9 mouse cellular contexts compared by ENCODE assay signal in genomic region chr15:79099456-79099855, GRCm38 (mm10). TPM values are rescaled to one million over a fixed set of nuclear protein-coding genes. Genes with fewer than 3 reads are reported as not detected.
DNase-seq lines count a peak whose midpoint lies in the region; ATAC-seq and TF ChIP-seq lines count a peak whose summit lies in the region.
"Had no signal": no experiment of that assay in that cellular context is flagged by ENCODE, and none has a peak within 500 bp of the region (broad histone marks: within the 10 kb centered on the region; RNA-seq: fewer than 3 reads in every experiment).

No protein-coding gene starts in this region.

- no peak for DNase-seq in gastrocnemius, adult 2 months
- DNase-seq in gastrocnemius, adult 18-20 months (ENCODE audit: low spot score) = no peak
- peak; percentile 61 for DNase-seq in kidney, adult 11 months
- no peak for DNase-seq in left cerebral cortex, adult 9 months (ENCODE audit: low spot score in 2 of 2)
- no peak for DNase-seq in embryo, embryonic 11 days
- DNase-seq: left cerebral cortex, postnatal 4 days had no signal

- H3K36me3 ChIP-seq in limb, embryonic 13.5 days = peaks cover 19% of the 10 kb centered on the region
- peaks cover 22% of the 10 kb centered on the region for H3K36me3 ChIP-seq in midbrain, embryonic 13.5 days

- no peak overlapping the region for H3K4me3 ChIP-seq in gastrocnemius, adult 2 months
- H3K4me3 ChIP-seq in cortical plate, adult 2 months (ENCODE audit: insufficient read depth, low read length) = no peak overlapping the region
- no peak overlapping the region for H3K4me3 ChIP-seq in limb, embryonic 13.5 days
- no peak overlapping the region for H3K4me3 ChIP-seq in midbrain, embryonic 13.5 days (replicated peaks)

- ATAC-seq in limb, embryonic 13.5 days (ENCODE audit: low FRiP score, low read depth) = no peak
- no peak for ATAC-seq in midbrain, embryonic 13.5 days

- peak overlapping the region; percentile 83 for H3K27ac ChIP-seq in gastrocnemius, adult 2 months
- peak overlapping the region; percentile 18; the same call in 1 of the 2 replicates for H3K27ac ChIP-seq in cortical plate, adult 2 months (ENCODE audit: insufficient read depth, low read length)
- H3K27ac ChIP-seq in limb, embryonic 13.5 days = peak overlapping the region; percentile 39; the same call in 1 of the 2 replicates
- no peak overlapping the region for H3K27ac ChIP-seq in midbrain, embryonic 13.5 days

- no peak overlapping the region for H3K4me2 ChIP-seq in limb, embryonic 13.5 days (replicated peaks)
- no peak overlapping the region for H3K4me2 ChIP-seq in midbrain, embryonic 13.5 days (replicated peaks)

- H3K27me3 ChIP-seq in limb, embryonic 13.5 days = no peaks in the 10 kb centered on the region
- H3K27me3 ChIP-seq in midbrain, embryonic 13.5 days = no peaks in the 10 kb centered on the region

- H3K4me1 ChIP-seq in cortical plate, adult 2 months (ENCODE audit: control insufficient read depth, insufficient read depth, low read length) = peaks cover 3% of the 10 kb centered on the region
- H3K4me1 ChIP-seq in limb, embryonic 13.5 days = peaks cover 44% of the 10 kb centered on the region
- H3K4me1 ChIP-seq in midbrain, embryonic 13.5 days (replicated peaks) = no peaks in the 10 kb centered on the region

- 69% methylated on average over 4 of the region's 4 CpGs for WGBS in limb, embryonic 13.5 days
- WGBS in midbrain, embryonic 13.5 days = 72% methylated on average over 4 of the region's 4 CpGs

- no peaks in the 10 kb centered on the region for H3K9me3 ChIP-seq in limb, embryonic 13.5 days
- no peaks in the 10 kb centered on the region for H3K9me3 ChIP-seq in midbrain, embryonic 13.5 days

- no peak for TF ChIP-seq POLR2A in cortical plate, adult 2 months (IDR thresholded peaks at IDR 0.05; ENCODE audit: extremely low read depth, insufficient read depth, low read length)

- TF ChIP-seq CTCF in gastrocnemius, adult 2 months (IDR thresholded peaks at IDR 0.05) = no peak
- TF ChIP-seq CTCF in cortical plate, adult 2 months (IDR thresholded peaks at IDR 0.05; ENCODE audit: extremely low read depth, insufficient read depth, low read length) = no peak

- intact Hi-C loops in gastrocnemius, adult 2 months (cut with DNase I) = no loop called here

- no peak overlapping the region for H3K9ac ChIP-seq in limb, embryonic 13.5 days
- no peak overlapping the region for H3K9ac ChIP-seq in midbrain, embryonic 13.5 days (replicated peaks)

RNA-seq across cellular contexts. Expression of gene Micall1, which starts 9.2 kb away (rescaled TPM):
- total RNA-seq in gastrocnemius, adult 2 months (2021) = 10 to 100 TPM; 11.2 to 14.5 TPM
- 10 to 100 TPM; 10.3 to 10.8 TPM for total RNA-seq in gastrocnemius, adult 18-20 months (2021)
- polyA plus RNA-seq in cortical plate, adult 2 months (2012; rRNA removed) = 25.0 and 27.6 TPM in 2 replicates
- 8.9 and 10.6 TPM in 2 replicates for polyA plus RNA-seq in limb, embryonic 13.5 days (2015; fragmentation: Nextera tagmentation; extraction: Ambion mirVana)
- polyA plus RNA-seq in midbrain, embryonic 13.5 days (2015; fragmentation: Nextera tagmentation; extraction: Ambion mirVana) = 8.6 and 9.5 TPM in 2 replicates

RNA-seq across cellular contexts. Expression of gene Eif3l, which starts 24.5 kb away (rescaled TPM):
- total RNA-seq in gastrocnemius, adult 2 months (2021) = 10 to 100 TPM; 53.6 to 54.0 TPM
- total RNA-seq in gastrocnemius, adult 18-20 months (2021) = 10 to 100 TPM; 52.6 to 54.1 TPM
- 86.8 and 93.0 TPM in 2 replicates for polyA plus RNA-seq in cortical plate, adult 2 months (2012; rRNA removed)
- 221 and 229 TPM in 2 replicates for polyA plus RNA-seq in limb, embryonic 13.5 days (2015; fragmentation: Nextera tagmentation; extraction: Ambion mirVana)
- polyA plus RNA-seq in midbrain, embryonic 13.5 days (2015; fragmentation: Nextera tagmentation; extraction: Ambion mirVana) = 180 and 186 TPM in 2 replicates

RNA-seq across cellular contexts. Expression of gene Ankrd54, which starts 36.8 kb away (rescaled TPM):
- 1 to 10 TPM; 4.5 to 5.1 TPM for total RNA-seq in gastrocnemius, adult 2 months (2021)
- 1 to 10 TPM; 4.1 to 4.5 TPM for total RNA-seq in gastrocnemius, adult 18-20 months (2021)
- 26.5 and 28.2 TPM in 2 replicates for polyA plus RNA-seq in cortical plate, adult 2 months (2012; rRNA removed)
- 51.9 and 52.8 TPM in 2 replicates for polyA plus RNA-seq in limb, embryonic 13.5 days (2015; fragmentation: Nextera tagmentation; extraction: Ambion mirVana)
- polyA plus RNA-seq in midbrain, embryonic 13.5 days (2015; fragmentation: Nextera tagmentation; extraction: Ambion mirVana) = 52.6 and 56.4 TPM in 2 replicates

RNA-seq across cellular contexts. Expression of gene Polr2f, which starts 41.4 kb away (rescaled TPM):
- total RNA-seq in gastrocnemius, adult 2 months (2021) = 10 to 100 TPM; 61.0 to 87.7 TPM
- 10 to 100 TPM; 69.3 to 76.8 TPM for total RNA-seq in gastrocnemius, adult 18-20 months (2021)
- 131 and 134 TPM in 2 replicates for polyA plus RNA-seq in cortical plate, adult 2 months (2012; rRNA removed)
- polyA plus RNA-seq in limb, embryonic 13.5 days (2015; fragmentation: Nextera tagmentation; extraction: Ambion mirVana) = 293 and 294 TPM in 2 replicates
- polyA plus RNA-seq in midbrain, embryonic 13.5 days (2015; fragmentation: Nextera tagmentation; extraction: Ambion mirVana) = 295 and 296 TPM in 2 replicates

RNA-seq across cellular contexts. Expression of gene 1700088E04Rik, which starts 41.6 kb away (rescaled TPM):
- 1 to 10 TPM; 1.1 to 1.2 TPM for total RNA-seq in gastrocnemius, adult 2 months (2021)
- 1 to 10 TPM; 1.1 to 1.2 TPM for total RNA-seq in gastrocnemius, adult 18-20 months (2021)
- 16.5 and 17.1 TPM in 2 replicates for polyA plus RNA-seq in cortical plate, adult 2 months (2012; rRNA removed)
- 5.6 and 7.5 TPM in 2 replicates for polyA plus RNA-seq in limb, embryonic 13.5 days (2015; fragmentation: Nextera tagmentation; extraction: Ambion mirVana)
- 14.0 and 16.6 TPM in 2 replicates for polyA plus RNA-seq in midbrain, embryonic 13.5 days (2015; fragmentation: Nextera tagmentation; extraction: Ambion mirVana)
